Mouse (Mus musculus) heart, embryonic 12.5 days (tissue): ENCODE results near the gene Vps4a. TPM values are rescaled to one million over a fixed set of nuclear protein-coding genes. Genes with fewer than 3 reads are reported as not detected.
A peak's percentile ranks its signal among the peaks of the same experiment; 100 is the strongest.

Source experiments
- ATAC-seq: fragments of 200-750 bp; cut with Nextera tagmentation; 2 replicates; pipeline ENCODE4 v1.8.0; 2017; ENCODE audit warnings: moderate TSS enrichment, moderate library complexity; ENCODE audit not compliant: insufficient number of reproducible peaks, low FRiP score
- H3K27ac ChIP-seq: fragments of 300-500 bp; sonication (generic); 2 replicates; pipeline ENCODE4 v1.5.1; 2016; ENCODE audit warnings: mild to moderate bottlenecking, moderate library complexity; ENCODE audit not compliant: poor library complexity, severe bottlenecking
- H3K27me3 ChIP-seq: fragments of 300-500 bp; sonication (generic); replicated peaks from 2 replicates; pipeline ENCODE4 v1.6.1; 2016; ENCODE audit warnings: mild to moderate bottlenecking, moderate library complexity
- H3K36me3 ChIP-seq: fragments of 300-500 bp; sonication (generic); 2 replicates; pipeline ENCODE4 v1.6.1; 2016; ENCODE audit warnings: mild to moderate bottlenecking, moderate library complexity
- H3K4me1 ChIP-seq: fragments of 300-500 bp; sonication (generic); replicated peaks from 2 replicates; pipeline ENCODE4 v1.6.1; 2016; ENCODE audit warnings: mild to moderate bottlenecking
- H3K4me2 ChIP-seq: fragments of 300-500 bp; sonication (generic); 2 replicates; pipeline ENCODE4 v1.6.1; 2016; ENCODE audit warnings: mild to moderate bottlenecking, moderate library complexity
- H3K4me3 ChIP-seq: fragments of 300-500 bp; sonication (generic); 2 replicates; pipeline ENCODE4 v1.5.1; 2016; ENCODE audit warnings: mild to moderate bottlenecking
- H3K9ac ChIP-seq: fragments of 300-500 bp; sonication (generic); 2 replicates; pipeline ENCODE4 v1.6.1; 2016; ENCODE audit warnings: mild to moderate bottlenecking, moderate library complexity
- H3K9me3 ChIP-seq: fragments of 300-500 bp; sonication (generic); replicated peaks from 2 replicates; pipeline ENCODE4 v1.6.1; 2016; ENCODE audit warnings: mild to moderate bottlenecking, moderate library complexity
- WGBS: fragments of 180-500 bp; shearing (Covaris S2); methylation state at CpG from one replicate; pipeline ENCODE4 v1.1.7; 2016; 5-methylcytosine and 5-hydroxymethylcytosine counted together
- polyA plus RNA-seq: library from polyadenylated mRNA; unstranded; fragments of >200 nt; fragmentation: Nextera tagmentation; extraction: Ambion mirVana; gene quantifications from 2 replicates; pipeline ENCODE4 v1.2.1, GENCODE M21; 2016

Vps4a gene
- polyA plus RNA-seq, 1 experiment from 2014 or later, result 50.9 TPM

- Histone ChIP-seq H3K4me1 (peaks cover 20% of the 10 kb centered on the region), H3K4me2 (peak within 1 kb of the TSS; percentile 88), H3K27ac (peak within 1 kb of the TSS; percentile 93), H3K9ac (peak within 1 kb of the TSS; percentile 93), H3K4me3 (peak within 1 kb of the TSS; percentile 82), H3K27me3 (no peaks in the 10 kb centered on the region), H3K36me3 (peaks cover 79% of the 10 kb centered on the region), H3K9me3 (no peaks in the 10 kb centered on the region)
- under 1% methylated on average over 87 of the region's 87 CpGs for WGBS
- ATAC-seq, result peak; percentile 83
Measured at GRCm38 (mm10) chr8:107048061-107048941, 17.3 kb downstream of the Vps4a start, which contains the start of gene Pdf. Gene Pdf (minus strand): TSS chr8:107048614.

- peak overlapping the region; percentile 88; the same call in 1 of the 2 replicates for H3K4me2 ChIP-seq
- ATAC-seq, result no peak
- no peak overlapping the region for H3K27ac ChIP-seq
- peak overlapping the region; percentile 82; the same call in 1 of the 2 replicates for H3K4me3 ChIP-seq
- no peaks in the 10 kb centered on the region for H3K27me3 ChIP-seq
- H3K4me1 ChIP-seq, result peaks cover 20% of the 10 kb centered on the region
- H3K9ac ChIP-seq, result no peak overlapping the region
- no peaks in the 10 kb centered on the region for H3K9me3 ChIP-seq
- peaks cover 79% of the 10 kb centered on the region for H3K36me3 ChIP-seq
- WGBS, result 93% methylated on average over 4 of the region's 4 CpGs
Measured at GRCm38 (mm10) chr8:107049480-107049879, 18.5 kb downstream of the Vps4a start.

GRCm38 (mm10) chr8:107052046-107052445 is 21.0 kb downstream of the Vps4a start:
- H3K9me3 ChIP-seq, result no peaks in the 10 kb centered on the region
- no peak overlapping the region for H3K27ac ChIP-seq
- H3K4me3 ChIP-seq, result no peak overlapping the region
- no peak overlapping the region for H3K9ac ChIP-seq
- H3K4me2 ChIP-seq, result no peak overlapping the region
- ATAC-seq, result no peak
- H3K36me3 ChIP-seq, result peaks cover 59% of the 10 kb centered on the region
- H3K4me1 ChIP-seq, result peaks cover 25% of the 10 kb centered on the region
- WGBS, result 96% methylated on average over 8 of the region's 8 CpGs
- no peaks in the 10 kb centered on the region for H3K27me3 ChIP-seq

- peaks cover 22% of the 10 kb centered on the region for H3K4me1 ChIP-seq
- peak within 1 kb of the TSS; percentile 83 for H3K9ac ChIP-seq
- peak within 1 kb of the TSS; percentile 94 for H3K4me2 ChIP-seq
- H3K4me3 ChIP-seq, result peak within 1 kb of the TSS; percentile 74
- peaks cover 52% of the 10 kb centered on the region for H3K36me3 ChIP-seq
- peak within 1 kb of the TSS; percentile 65 for H3K27ac ChIP-seq
- under 1% methylated on average over 88 of the region's 88 CpGs for WGBS
- H3K9me3 ChIP-seq, result no peaks in the 10 kb centered on the region
- ATAC-seq, result peak; percentile 92
- H3K27me3 ChIP-seq, result no peaks in the 10 kb centered on the region
Measured at GRCm38 (mm10) chr8:107056076-107056972, 25.3 kb downstream of the Vps4a start, which contains the start of the genes Cog8 and Nip7. Gene Cog8 (minus strand): TSS chr8:107056689. Gene Nip7 (plus strand): TSS chr8:107056877.

- Histone ChIP-seq H3K27me3 (no peaks in the 10 kb centered on the region), H3K9ac (peak overlapping the region; percentile 80), H3K4me3 (peak overlapping the region; percentile 74), H3K4me1 (peaks cover 22% of the 10 kb centered on the region), H3K36me3 (peaks cover 45% of the 10 kb centered on the region), H3K27ac (peak overlapping the region; percentile 27; the same call in 1 of the 2 replicates), H3K9me3 (no peaks in the 10 kb centered on the region), H3K4me2 (peak overlapping the region; percentile 94)
- under 1% methylated on average over 33 of the region's 33 CpGs for WGBS
- peak; percentile 56 for ATAC-seq
Measured at GRCm38 (mm10) chr8:107056973-107057369, 25.9 kb downstream of the Vps4a start.

GRCm38 (mm10) chr8:107062613-107063012 is 31.6 kb downstream of the Vps4a start:
- ATAC-seq, result no peak

GRCm38 (mm10) chr8:107065511-107066496 is 34.8 kb downstream of the Vps4a start, which contains the start of gene Tmed6:
Gene Tmed6 (minus strand): TSS chr8:107065644.
- WGBS, result 54% methylated on average over 17 of the region's 17 CpGs
- Histone ChIP-seq H3K27ac (no peak within 1 kb of the TSS), H3K4me2 (no peak within 1 kb of the TSS), H3K9me3 (no peaks in the 10 kb centered on the region), H3K4me1 (no peaks in the 10 kb centered on the region), H3K36me3 (peaks cover 24% of the 10 kb centered on the region), H3K4me3 (no peak within 1 kb of the TSS), H3K9ac (no peak within 1 kb of the TSS), H3K27me3 (no peaks in the 10 kb centered on the region)
- ATAC-seq, result no peak

More at GRCm38 (mm10) chr8:107062613-107063012, 31.6 kb downstream of the Vps4a start:
- Histone ChIP-seq H3K4me1 (peaks cover 4% of the 10 kb centered on the region), H3K27me3 (no peaks in the 10 kb centered on the region), H3K27ac (no peak overlapping the region), H3K9me3 (no peaks in the 10 kb centered on the region), H3K4me3 (no peak overlapping the region), H3K36me3 (peaks cover 15% of the 10 kb centered on the region), H3K4me2 (no peak overlapping the region), H3K9ac (no peak overlapping the region)
- WGBS, result 74% methylated on average over 1 of the region's 1 CpGs

- H3K36me3 ChIP-seq, result peaks cover 83% of the 10 kb centered on the region
- no peak for ATAC-seq
- 0 out of 2 replicates have a peak, but pooled peaks cover 5% of the 10 kb centered on the region for H3K4me1 ChIP-seq
- no peak overlapping the region for H3K4me2 ChIP-seq
- WGBS, result 81% methylated on average over 4 of the region's 4 CpGs
- H3K27me3 ChIP-seq, result no peaks in the 10 kb centered on the region
- no peak overlapping the region for H3K4me3 ChIP-seq
- H3K27ac ChIP-seq, result no peak overlapping the region
- no peak overlapping the region for H3K9ac ChIP-seq
- no peaks in the 10 kb centered on the region for H3K9me3 ChIP-seq
Measured at GRCm38 (mm10) chr8:107073706-107074105, 42.7 kb downstream of the Vps4a start.

GRCm38 (mm10) chr8:107074128-107074527 is 43.1 kb downstream of the Vps4a start:
- H3K36me3 ChIP-seq, result peaks cover 84% of the 10 kb centered on the region
- no peaks in the 10 kb centered on the region for H3K27me3 ChIP-seq
- H3K27ac ChIP-seq, result no peak overlapping the region
- H3K9ac ChIP-seq, result no peak overlapping the region
- H3K4me1 ChIP-seq, result 0 out of 2 replicates have a peak, but pooled peaks cover 5% of the 10 kb centered on the region
- H3K9me3 ChIP-seq, result no peaks in the 10 kb centered on the region
- 69% methylated on average over 1 of the region's 1 CpGs for WGBS
- ATAC-seq, result no peak
- no peak overlapping the region for H3K4me2 ChIP-seq
- H3K4me3 ChIP-seq, result no peak overlapping the region
